Mouse (Mus musculus): Measurements from ENCODE around the gene Obscn.

- TF ChIP-seq CTCF (IDR thresholded peaks at IDR 0.05; ENCODE audit: insufficient read depth, low read depth, low read length) (no peak), POLR2A (IDR thresholded peaks at IDR 0.05; ENCODE audit: insufficient read depth, low read depth, low read length) (no peak)
These were observed 53.1 kb downstream of the Obscn start for GRCm38 (mm10) chr11:59083125-59083524.

Measured in olfactory bulb, adult 2 months (tissue).